Mouse (Mus musculus): Measurements from ENCODE around the gene Snrk. TPM values are rescaled to one million over a fixed set of nuclear protein-coding genes. Genes with fewer than 3 reads are reported as not detected.

Snrk gene
- polyA plus RNA-seq, 1 experiment from 2014 or later = 37.2 TPM

GRCm38 (mm10) chr9:122115552-122115951 is 1.5 kb upstream of the Snrk start:
- no peak for ATAC-seq (ENCODE audit: insufficient number of reproducible peaks, insufficient read depth, low FRiP score, low read depth)
- H3K4me2 ChIP-seq (replicated peaks; ENCODE audit: low read depth, low read length) = no peak overlapping the region
- no peaks in the 10 kb centered on the region for H3K36me3 ChIP-seq (ENCODE audit: control insufficient read depth, insufficient read depth, low read length)
- H3K4me3 ChIP-seq (ENCODE audit: low read depth, low read length) = no peak overlapping the region
- H3K27ac ChIP-seq (ENCODE audit: low read length) = no peak overlapping the region
- no peak overlapping the region for H3K9ac ChIP-seq (replicated peaks; ENCODE audit: low read depth, low read length)
- H3K4me1 ChIP-seq (ENCODE audit: control insufficient read depth, insufficient read depth, low read length) = peaks cover 4% of the 10 kb centered on the region; the same call in 1 of the 2 replicates
- no peaks in the 10 kb centered on the region for H3K27me3 ChIP-seq (ENCODE audit: control insufficient read depth, insufficient read depth, low read length)
- WGBS = 67% methylated on average over 4 of the region's 4 CpGs
- no peaks in the 10 kb centered on the region for H3K9me3 ChIP-seq (ENCODE audit: control insufficient read depth, low read depth, low read length)

DNA sequence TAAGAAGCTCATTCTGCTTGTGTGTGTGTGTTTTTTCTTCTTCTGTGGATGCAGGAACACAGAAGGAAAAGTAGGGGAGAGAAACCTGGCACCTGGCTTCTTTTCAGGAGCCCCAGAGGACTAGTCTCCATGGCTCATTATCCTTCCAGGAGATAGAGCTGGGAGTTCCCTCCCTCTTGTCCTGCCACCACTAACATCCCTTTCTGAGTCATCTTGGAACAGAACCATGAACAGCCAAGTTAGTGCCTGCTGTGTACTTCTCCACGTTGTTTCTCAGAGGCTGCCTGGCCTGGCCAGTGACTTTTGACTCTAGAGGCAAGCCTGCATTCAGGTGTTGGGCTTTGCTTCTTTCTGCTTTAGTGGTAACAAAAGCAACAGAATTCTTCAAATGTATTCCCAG is 707 bp upstream of the Snrk start:
- WGBS = 46% methylated on average over 1 of the region's 1 CpGs
- H3K27ac ChIP-seq (ENCODE audit: low read length) = no peak overlapping the region
- no peaks in the 10 kb centered on the region for H3K36me3 ChIP-seq (ENCODE audit: control insufficient read depth, insufficient read depth, low read length)
- peaks cover 4% of the 10 kb centered on the region; the same call in 1 of the 2 replicates for H3K4me1 ChIP-seq (ENCODE audit: control insufficient read depth, insufficient read depth, low read length)
- H3K4me3 ChIP-seq (ENCODE audit: low read depth, low read length) = no peak overlapping the region
- no peaks in the 10 kb centered on the region for H3K9me3 ChIP-seq (ENCODE audit: control insufficient read depth, low read depth, low read length)
- H3K27me3 ChIP-seq (ENCODE audit: control insufficient read depth, insufficient read depth, low read length) = no peaks in the 10 kb centered on the region
- ATAC-seq (ENCODE audit: insufficient number of reproducible peaks, insufficient read depth, low FRiP score, low read depth) = no peak
- H3K9ac ChIP-seq (replicated peaks; ENCODE audit: low read depth, low read length) = no peak overlapping the region
- no peak overlapping the region for H3K4me2 ChIP-seq (replicated peaks; ENCODE audit: low read depth, low read length)

DNA sequence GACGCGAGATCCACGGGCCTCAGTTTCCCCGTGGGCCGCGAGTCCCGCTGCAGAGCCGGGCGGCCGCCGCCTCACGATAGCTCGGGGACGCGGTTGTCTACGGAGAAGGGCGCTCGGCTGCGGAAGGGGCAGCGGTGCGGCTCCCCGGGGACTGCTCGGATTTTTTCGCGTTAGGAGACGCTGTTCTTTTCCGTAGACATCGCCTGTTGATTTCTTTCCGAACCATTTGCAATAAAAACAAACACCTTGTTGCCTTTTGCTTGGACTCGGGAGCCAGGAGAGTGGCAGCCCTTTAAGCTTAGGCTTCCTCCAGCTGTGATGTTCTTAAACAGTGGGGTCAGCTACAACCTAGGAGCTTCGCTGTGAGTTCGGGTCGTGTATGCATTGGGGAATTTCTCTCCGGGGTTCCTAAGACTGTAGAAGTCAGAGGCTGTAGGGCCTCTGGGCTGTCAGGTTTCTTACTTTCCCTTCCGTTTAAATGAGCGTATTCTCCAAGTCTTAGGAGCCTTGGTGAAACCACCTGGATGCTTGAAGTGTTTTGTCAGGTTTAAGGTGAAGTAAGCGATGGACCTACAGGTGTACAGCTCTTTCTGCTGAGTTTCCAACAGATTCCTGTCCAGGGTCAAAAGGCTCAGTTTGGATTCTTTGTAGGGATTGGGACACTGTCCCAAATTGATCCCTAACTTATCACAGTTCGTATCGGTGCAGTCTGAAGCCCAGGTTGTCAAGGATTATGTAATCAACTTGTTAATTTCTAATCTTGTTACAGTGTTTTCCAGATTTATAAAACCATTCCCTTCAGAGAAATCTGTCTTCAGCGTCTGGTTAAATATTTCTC is 845 bp downstream of the Snrk start:
- Histone ChIP-seq H3K4me1 (ENCODE audit: control insufficient read depth, insufficient read depth, low read length) (peaks cover 7% of the 10 kb centered on the region; the same call in 1 of the 2 replicates), H3K9me3 (ENCODE audit: control insufficient read depth, low read depth, low read length) (no peaks in the 10 kb centered on the region), H3K4me2 (replicated peaks; ENCODE audit: low read depth, low read length) (peak overlapping the region; percentile 86), H3K27ac (ENCODE audit: low read length) (peak overlapping the region; percentile 83), H3K36me3 (ENCODE audit: control insufficient read depth, insufficient read depth, low read length) (no peaks in the 10 kb centered on the region; the same call in 1 of the 2 replicates), H3K4me3 (ENCODE audit: low read depth, low read length) (peak overlapping the region; percentile 79), H3K27me3 (ENCODE audit: control insufficient read depth, insufficient read depth, low read length) (no peaks in the 10 kb centered on the region), H3K9ac (replicated peaks; ENCODE audit: low read depth, low read length) (peak overlapping the region; percentile 91)
- peak; percentile 35; the same call in 1 of the 2 replicates for ATAC-seq (ENCODE audit: insufficient number of reproducible peaks, insufficient read depth, low FRiP score, low read depth)
- 3% methylated on average over 40 of the region's 40 CpGs for WGBS

DNA sequence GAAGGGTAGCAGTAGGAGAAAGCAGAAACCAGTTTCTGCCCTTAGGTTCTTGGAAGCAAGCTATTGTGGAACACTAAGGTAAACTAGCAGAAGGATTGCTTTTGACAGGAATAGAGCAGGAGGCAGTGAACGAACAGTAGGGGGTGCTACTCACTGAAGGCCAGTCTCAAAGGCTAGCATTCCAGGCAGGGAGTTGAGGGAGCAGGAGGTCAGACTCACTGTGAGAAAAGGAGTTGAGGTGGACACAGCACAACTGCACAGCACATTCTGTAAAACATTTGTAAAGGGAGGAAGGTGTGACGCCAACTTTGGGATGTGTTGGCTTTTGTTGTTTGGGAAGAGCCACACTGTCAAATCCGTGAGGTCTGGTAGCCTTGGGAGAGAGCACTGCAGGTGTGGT is 3.0 kb downstream of the Snrk start:
- no peak overlapping the region for H3K27ac ChIP-seq (ENCODE audit: low read length)
- WGBS = 42% methylated on average over 3 of the region's 3 CpGs
- no peak overlapping the region for H3K9ac ChIP-seq (replicated peaks; ENCODE audit: low read depth, low read length)
- no peaks in the 10 kb centered on the region for H3K9me3 ChIP-seq (ENCODE audit: control insufficient read depth, low read depth, low read length)
- H3K4me3 ChIP-seq (ENCODE audit: low read depth, low read length) = no peak overlapping the region
- H3K4me2 ChIP-seq (replicated peaks; ENCODE audit: low read depth, low read length) = no peak overlapping the region
- ATAC-seq (ENCODE audit: insufficient number of reproducible peaks, insufficient read depth, low FRiP score, low read depth) = no peak
- H3K27me3 ChIP-seq (ENCODE audit: control insufficient read depth, insufficient read depth, low read length) = no peaks in the 10 kb centered on the region
- peaks cover 10% of the 10 kb centered on the region; the same call in 1 of the 2 replicates for H3K4me1 ChIP-seq (ENCODE audit: control insufficient read depth, insufficient read depth, low read length)
- no peaks in the 10 kb centered on the region; the same call in 1 of the 2 replicates for H3K36me3 ChIP-seq (ENCODE audit: control insufficient read depth, insufficient read depth, low read length)

DNA sequence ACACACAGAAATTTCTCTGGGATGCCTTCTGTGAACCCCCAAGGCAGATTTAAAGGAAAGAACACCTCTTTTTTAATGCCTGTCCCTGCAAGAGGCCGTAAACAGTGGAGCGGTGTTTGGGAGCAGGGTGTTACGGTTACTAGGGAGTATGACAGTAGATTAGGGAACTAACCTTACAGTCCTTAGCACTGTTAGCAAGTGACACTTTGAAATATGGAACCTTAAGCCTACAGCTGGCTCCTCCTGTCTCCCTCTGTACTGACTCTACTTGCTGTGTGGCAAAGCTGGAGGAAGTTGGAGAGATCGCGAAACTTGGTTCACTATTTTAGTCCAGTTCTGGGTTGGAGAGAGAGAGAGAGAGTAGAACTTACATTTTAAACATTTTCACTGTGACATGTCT is 5.0 kb downstream of the Snrk start:
- Histone ChIP-seq H3K36me3 (ENCODE audit: control insufficient read depth, insufficient read depth, low read length) (no peaks in the 10 kb centered on the region; the same call in 1 of the 2 replicates), H3K4me2 (replicated peaks; ENCODE audit: low read depth, low read length) (no peak overlapping the region), H3K9ac (replicated peaks; ENCODE audit: low read depth, low read length) (no peak overlapping the region), H3K27ac (ENCODE audit: low read length) (no peak overlapping the region), H3K4me1 (ENCODE audit: control insufficient read depth, insufficient read depth, low read length) (peaks cover 10% of the 10 kb centered on the region; the same call in 1 of the 2 replicates), H3K27me3 (ENCODE audit: control insufficient read depth, insufficient read depth, low read length) (no peaks in the 10 kb centered on the region), H3K9me3 (ENCODE audit: control insufficient read depth, low read depth, low read length) (no peaks in the 10 kb centered on the region), H3K4me3 (ENCODE audit: low read depth, low read length) (no peak overlapping the region)
- no peak for ATAC-seq (ENCODE audit: insufficient number of reproducible peaks, insufficient read depth, low FRiP score, low read depth)
- 80% methylated on average over 5 of the region's 5 CpGs for WGBS

DNA sequence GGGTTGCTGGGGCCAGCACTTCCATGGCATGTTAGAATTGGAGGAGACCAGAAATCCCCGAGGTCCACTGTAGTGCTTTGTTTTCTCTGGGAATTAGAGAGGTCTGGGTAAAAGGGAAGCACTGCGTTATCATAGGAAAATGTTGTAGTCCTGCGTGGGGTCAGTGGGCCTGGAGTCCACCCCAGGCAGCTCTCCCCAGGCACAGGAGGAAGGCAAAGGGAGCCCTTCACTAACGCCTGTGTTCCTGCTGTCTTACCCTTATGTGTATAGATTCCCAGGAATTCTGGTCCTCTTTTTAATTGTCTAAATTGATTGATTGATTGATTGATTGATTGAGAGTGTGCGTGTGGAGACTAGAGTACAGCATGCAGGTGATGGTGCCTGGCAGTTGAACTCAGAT is 6.1 kb downstream of the Snrk start:
- Histone ChIP-seq H3K4me3 (ENCODE audit: low read depth, low read length) (no peak overlapping the region), H3K27me3 (ENCODE audit: control insufficient read depth, insufficient read depth, low read length) (no peaks in the 10 kb centered on the region), H3K27ac (ENCODE audit: low read length) (no peak overlapping the region), H3K9me3 (ENCODE audit: control insufficient read depth, low read depth, low read length) (no peaks in the 10 kb centered on the region), H3K4me2 (replicated peaks; ENCODE audit: low read depth, low read length) (no peak overlapping the region), H3K4me1 (ENCODE audit: control insufficient read depth, insufficient read depth, low read length) (peaks cover 7% of the 10 kb centered on the region; the same call in 1 of the 2 replicates), H3K36me3 (ENCODE audit: control insufficient read depth, insufficient read depth, low read length) (no peaks in the 10 kb centered on the region; the same call in 1 of the 2 replicates), H3K9ac (replicated peaks; ENCODE audit: low read depth, low read length) (no peak overlapping the region)
- WGBS = 61% methylated on average over 5 of the region's 5 CpGs
- no peak for ATAC-seq (ENCODE audit: insufficient number of reproducible peaks, insufficient read depth, low FRiP score, low read depth)

- Histone ChIP-seq H3K9me3 (ENCODE audit: control insufficient read depth, low read depth, low read length) (no peaks in the 10 kb centered on the region), H3K4me2 (replicated peaks; ENCODE audit: low read depth, low read length) (no peak overlapping the region), H3K27ac (ENCODE audit: low read length) (no peak overlapping the region), H3K27me3 (ENCODE audit: control insufficient read depth, insufficient read depth, low read length) (no peaks in the 10 kb centered on the region), H3K36me3 (ENCODE audit: control insufficient read depth, insufficient read depth, low read length) (no peaks in the 10 kb centered on the region; the same call in 1 of the 2 replicates), H3K9ac (replicated peaks; ENCODE audit: low read depth, low read length) (no peak overlapping the region), H3K4me1 (ENCODE audit: control insufficient read depth, insufficient read depth, low read length) (peaks cover 14% of the 10 kb centered on the region; the same call in 1 of the 2 replicates), H3K4me3 (ENCODE audit: low read depth, low read length) (no peak overlapping the region)
- no peak for ATAC-seq (ENCODE audit: insufficient number of reproducible peaks, insufficient read depth, low FRiP score, low read depth)
- WGBS = 63% methylated on average over 5 of the region's 5 CpGs
Measured at GRCm38 (mm10) chr9:122125723-122126290, 8.7 kb downstream of the Snrk start.

- H3K36me3 ChIP-seq (ENCODE audit: control insufficient read depth, insufficient read depth, low read length) = no peaks in the 10 kb centered on the region; the same call in 1 of the 2 replicates
- H3K4me2 ChIP-seq (replicated peaks; ENCODE audit: low read depth, low read length) = no peak overlapping the region
- H3K27me3 ChIP-seq (ENCODE audit: control insufficient read depth, insufficient read depth, low read length) = no peaks in the 10 kb centered on the region
- no peak for ATAC-seq (ENCODE audit: insufficient number of reproducible peaks, insufficient read depth, low FRiP score, low read depth)
- no peak overlapping the region for H3K9ac ChIP-seq (replicated peaks; ENCODE audit: low read depth, low read length)
- 83% methylated on average over 8 of the region's 8 CpGs for WGBS
- peaks cover 16% of the 10 kb centered on the region; the same call in 1 of the 2 replicates for H3K4me1 ChIP-seq (ENCODE audit: control insufficient read depth, insufficient read depth, low read length)
- no peaks in the 10 kb centered on the region for H3K9me3 ChIP-seq (ENCODE audit: control insufficient read depth, low read depth, low read length)
- no peak overlapping the region for H3K4me3 ChIP-seq (ENCODE audit: low read depth, low read length)
- H3K27ac ChIP-seq (ENCODE audit: low read length) = no peak overlapping the region
Measured at GRCm38 (mm10) chr9:122126790-122127189, 9.7 kb downstream of the Snrk start.
